Mouse (Mus musculus) heart, embryonic 13.5 days (tissue): Measurements from ENCODE around the gene Fam149b. TPM values are rescaled to one million over a fixed set of nuclear protein-coding genes. Genes with fewer than 3 reads are reported as not detected.

Experiments used
- ATAC-seq: fragments of 200-750 bp; cut with Nextera tagmentation; 2 replicates; pipeline ENCODE4 v1.8.0; 2017; ENCODE audit warnings: moderate TSS enrichment; ENCODE audit not compliant: insufficient number of reproducible peaks, low FRiP score, low TSS enrichment; ENCODE audit errors: extremely low read depth
- H3K27ac ChIP-seq: fragments of 300-500 bp; sonication (generic); replicated peaks from 2 replicates; pipeline ENCODE4 v1.5.1; 2015; ENCODE audit warnings: moderate library complexity, mild to moderate bottlenecking, inconsistent platforms
- H3K27me3 ChIP-seq: fragments of 300-500 bp; sonication (generic); replicated peaks from 2 replicates; pipeline ENCODE4 v1.6.1; 2015; ENCODE audit warnings: mild to moderate bottlenecking, inconsistent platforms
- H3K36me3 ChIP-seq: fragments of 300-500 bp; sonication (generic); 2 replicates; pipeline ENCODE4 v1.6.1; 2015; ENCODE audit warnings: mild to moderate bottlenecking, inconsistent platforms
- H3K4me1 ChIP-seq: fragments of 300-500 bp; sonication (generic); 2 replicates; pipeline ENCODE4 v1.6.1; 2015; ENCODE audit warnings: inconsistent platforms
- H3K4me2 ChIP-seq: fragments of 300-500 bp; sonication (generic); 2 replicates; pipeline ENCODE4 v1.6.1; 2015; ENCODE audit warnings: inconsistent platforms, mild to moderate bottlenecking, moderate library complexity
- H3K4me3 ChIP-seq: fragments of 300-500 bp; sonication (generic); 2 replicates; pipeline ENCODE4 v1.5.1; 2015; ENCODE audit warnings: moderate library complexity, mild to moderate bottlenecking, inconsistent platforms
- H3K9ac ChIP-seq: fragments of 300-500 bp; sonication (generic); 2 replicates; pipeline ENCODE4 v1.6.1; 2015; ENCODE audit warnings: inconsistent platforms, mild to moderate bottlenecking, moderate library complexity
- H3K9me3 ChIP-seq: fragments of 300-500 bp; sonication (generic); 2 replicates; pipeline ENCODE4 v1.6.1; 2016; ENCODE audit warnings: inconsistent platforms
- WGBS: fragments of 180-500 bp; shearing (Covaris S2); methylation state at CpG from one replicate; pipeline ENCODE4 v1.1.7; 2015; ENCODE audit warnings: mixed read lengths; 5-methylcytosine and 5-hydroxymethylcytosine counted together
- polyA plus RNA-seq: library from polyadenylated mRNA; unstranded; fragments of >200 nt; fragmentation: Nextera tagmentation; extraction: Ambion mirVana; gene quantifications from 2 replicates; pipeline ENCODE4 v1.2.1, GENCODE M21; 2015

The Fam149b gene
- polyA plus RNA-seq, 1 experiment from 2014 or later: 19.7 TPM

- Histone ChIP-seq H3K9me3 (no peaks in the 10 kb centered on the region), H3K27me3 (no peaks in the 10 kb centered on the region), H3K4me3 (no peak overlapping the region), H3K27ac (no peak overlapping the region), H3K4me2 (no peak overlapping the region), H3K4me1 (no peaks in the 10 kb centered on the region), H3K9ac (no peak overlapping the region), H3K36me3 (peaks cover 88% of the 10 kb centered on the region)
- 83% methylated on average over 4 of the region's 4 CpGs for WGBS
- no peak for ATAC-seq
These were observed 15.3 kb downstream of the Fam149b start for GRCm38 (mm10) chr14:20363230-20363629.

GRCm38 (mm10) chr14:20368271-20368670, 20.3 kb downstream of the Fam149b start:
- H3K36me3 ChIP-seq: peaks cover 73% of the 10 kb centered on the region

GRCm38 (mm10) chr14:20370798-20371197, 22.8 kb downstream of the Fam149b start:
- H3K27me3 ChIP-seq: no peaks in the 10 kb centered on the region
- no peaks in the 10 kb centered on the region for H3K4me1 ChIP-seq
- 80% methylated on average over 7 of the region's 7 CpGs for whole genome bisulfite sequencing
- no peak overlapping the region for H3K4me2 ChIP-seq
- H3K27ac ChIP-seq: no peak overlapping the region
- no peak overlapping the region for H3K9ac ChIP-seq
- H3K9me3 ChIP-seq: no peaks in the 10 kb centered on the region
- no peak overlapping the region for H3K4me3 ChIP-seq
- peaks cover 72% of the 10 kb centered on the region for H3K36me3 ChIP-seq
- no peak for ATAC-seq

More at GRCm38 (mm10) chr14:20368271-20368670, 20.3 kb downstream of the Fam149b start:
- H3K27me3 ChIP-seq: no peaks in the 10 kb centered on the region
- H3K27ac ChIP-seq: no peak overlapping the region
- no peak overlapping the region for H3K4me2 ChIP-seq
- H3K4me3 ChIP-seq: no peak overlapping the region
- H3K4me1 ChIP-seq: no peaks in the 10 kb centered on the region
- no peak overlapping the region for H3K9ac ChIP-seq
- no peak for ATAC-seq
- no peaks in the 10 kb centered on the region for H3K9me3 ChIP-seq
- 91% methylated on average over 3 of the region's 3 CpGs for WGBS

GRCm38 (mm10) chr14:20371854-20372253, 23.9 kb downstream of the Fam149b start:
- H3K4me2 ChIP-seq: no peak overlapping the region
- no peak overlapping the region for H3K27ac ChIP-seq
- H3K27me3 ChIP-seq: no peaks in the 10 kb centered on the region
- H3K4me3 ChIP-seq: no peak overlapping the region
- WGBS: 84% methylated on average over 1 of the region's 1 CpGs
- peaks cover 73% of the 10 kb centered on the region for H3K36me3 ChIP-seq
- no peak overlapping the region for H3K9ac ChIP-seq
- no peak for ATAC-seq
- H3K9me3 ChIP-seq: no peaks in the 10 kb centered on the region
- H3K4me1 ChIP-seq: peaks cover 5% of the 10 kb centered on the region

- peak; percentile 37; the same call in 1 of the 2 replicates for ATAC-seq
- H3K36me3 ChIP-seq: peaks cover 70% of the 10 kb centered on the region
- peaks cover 23% of the 10 kb centered on the region for H3K4me1 ChIP-seq
These were observed 29.2 kb downstream of the Fam149b start for GRCm38 (mm10) chr14:20377112-20377521.

GRCm38 (mm10) chr14:20378313-20379061, 30.5 kb downstream of the Fam149b start:
- Histone ChIP-seq H3K4me2 (peak overlapping the region; percentile 22; the same call in 1 of the 2 replicates), H3K27ac (0 out of 2 replicates have a peak overlapping the region, but pooled peaks have one; percentile 66)
- no peak for ATAC-seq

More at GRCm38 (mm10) chr14:20377112-20377521, 29.2 kb downstream of the Fam149b start:
- Histone ChIP-seq H3K4me2 (no peak overlapping the region), H3K9ac (no peak overlapping the region; the same call in 1 of the 2 replicates), H3K4me3 (no peak overlapping the region), H3K27me3 (no peaks in the 10 kb centered on the region), H3K27ac (peak overlapping the region; percentile 66), H3K9me3 (no peaks in the 10 kb centered on the region)
- 47% methylated on average over 4 of the region's 4 CpGs for WGBS

GRCm38 (mm10) chr14:20379087-20379640, 31.2 kb downstream of the Fam149b start:
- H3K36me3 ChIP-seq: peaks cover 71% of the 10 kb centered on the region
- H3K4me1 ChIP-seq: peaks cover 23% of the 10 kb centered on the region
- ATAC-seq: no peak
- H3K4me2 ChIP-seq: no peak overlapping the region
- 76% methylated on average over 5 of the region's 5 CpGs for WGBS
- no peak overlapping the region for H3K27ac ChIP-seq
- H3K9me3 ChIP-seq: no peaks in the 10 kb centered on the region
- no peak overlapping the region for H3K9ac ChIP-seq
- H3K27me3 ChIP-seq: no peaks in the 10 kb centered on the region
- H3K4me3 ChIP-seq: no peak overlapping the region

More at GRCm38 (mm10) chr14:20378313-20379061, 30.5 kb downstream of the Fam149b start:
- Histone ChIP-seq H3K36me3 (peaks cover 73% of the 10 kb centered on the region), H3K9me3 (no peaks in the 10 kb centered on the region), H3K4me1 (peaks cover 23% of the 10 kb centered on the region), H3K27me3 (no peaks in the 10 kb centered on the region), H3K9ac (peak overlapping the region; percentile 50; the same call in 1 of the 2 replicates), H3K4me3 (no peak overlapping the region)
- 30% methylated on average over 13 of the region's 13 CpGs for WGBS

- Histone ChIP-seq H3K9me3 (no peaks in the 10 kb centered on the region), H3K4me3 (no peak overlapping the region), H3K9ac (no peak overlapping the region), H3K4me1 (peaks cover 23% of the 10 kb centered on the region), H3K36me3 (peaks cover 75% of the 10 kb centered on the region), H3K4me2 (no peak overlapping the region), H3K27ac (no peak overlapping the region), H3K27me3 (no peaks in the 10 kb centered on the region)
- no peak for ATAC-seq
- WGBS: 79% methylated on average over 9 of the region's 9 CpGs
These were observed 31.9 kb downstream of the Fam149b start for GRCm38 (mm10) chr14:20379753-20380430.

- H3K27me3 ChIP-seq: no peaks in the 10 kb centered on the region
- H3K9ac ChIP-seq: peak within 1 kb of the TSS; percentile 87
- peak; percentile 64 for ATAC-seq
- peaks cover 41% of the 10 kb centered on the region for H3K4me1 ChIP-seq
- peaks cover 55% of the 10 kb centered on the region for H3K36me3 ChIP-seq
- H3K9me3 ChIP-seq: no peaks in the 10 kb centered on the region
- H3K27ac ChIP-seq: peak within 1 kb of the TSS; percentile 84
- under 1% methylated on average over 59 of the region's 59 CpGs for WGBS
- peak within 1 kb of the TSS; percentile 75 for H3K4me2 ChIP-seq
- H3K4me3 ChIP-seq: peak within 1 kb of the TSS; percentile 74
These were observed 40.6 kb downstream of the Fam149b start, which contains the start of gene Dnajc9 for GRCm38 (mm10) chr14:20388441-20389129. Gene Dnajc9 (minus strand): TSS chr14:20388910.

- peak overlapping the region; percentile 84; the same call in 1 of the 2 replicates for H3K27ac ChIP-seq
These were observed 41.6 kb downstream of the Fam149b start for GRCm38 (mm10) chr14:20389446-20390079.

More at GRCm38 (mm10) chr14:20389446-20390079, 41.6 kb downstream of the Fam149b start:
- Histone ChIP-seq H3K36me3 (peaks cover 47% of the 10 kb centered on the region), H3K9me3 (no peaks in the 10 kb centered on the region), H3K4me1 (peaks cover 46% of the 10 kb centered on the region), H3K4me2 (peak overlapping the region; percentile 75), H3K27me3 (no peaks in the 10 kb centered on the region), H3K4me3 (peak overlapping the region; percentile 74), H3K9ac (peak overlapping the region; percentile 87)
- no peak for ATAC-seq
- WGBS: 85% methylated on average over 8 of the region's 8 CpGs
